Mouse (Mus musculus): ENCODE data around the gene Cbr2.

The Cbr2 gene

GRCm38 (mm10) chr11:120731395-120731794 is 519 bp downstream of the Cbr2 start:
- no peak for DNase-seq (ENCODE audit: low spot score in 2 of 2)

DNA sequence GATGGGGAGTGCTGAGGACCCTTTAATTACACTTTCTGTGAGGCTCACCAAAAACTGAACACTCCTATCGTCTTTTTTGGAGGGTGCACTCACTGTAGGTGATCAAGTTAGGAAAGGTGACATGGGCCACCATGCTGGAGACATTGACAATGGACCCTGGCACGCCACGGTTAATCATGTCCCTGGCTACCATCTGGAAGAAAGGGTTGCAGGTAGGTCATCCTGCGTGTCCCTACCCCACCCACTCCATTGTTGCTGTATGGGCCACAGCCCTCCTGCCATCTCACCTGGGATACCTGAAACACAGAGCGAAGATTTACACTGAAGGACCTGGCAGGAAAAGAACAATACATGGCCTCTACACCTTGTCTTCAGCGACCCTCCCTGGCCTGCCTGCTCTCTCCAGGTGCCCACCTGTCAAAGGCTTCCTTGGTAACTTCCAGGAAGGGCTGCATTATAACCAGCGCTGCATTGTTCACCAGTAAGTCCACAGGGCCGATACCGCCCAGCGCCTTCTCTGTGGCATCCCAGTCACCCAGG is 1.5 kb downstream of the Cbr2 start:
- DNase-seq (ENCODE audit: low spot score in 2 of 2), result no peak

DNA sequence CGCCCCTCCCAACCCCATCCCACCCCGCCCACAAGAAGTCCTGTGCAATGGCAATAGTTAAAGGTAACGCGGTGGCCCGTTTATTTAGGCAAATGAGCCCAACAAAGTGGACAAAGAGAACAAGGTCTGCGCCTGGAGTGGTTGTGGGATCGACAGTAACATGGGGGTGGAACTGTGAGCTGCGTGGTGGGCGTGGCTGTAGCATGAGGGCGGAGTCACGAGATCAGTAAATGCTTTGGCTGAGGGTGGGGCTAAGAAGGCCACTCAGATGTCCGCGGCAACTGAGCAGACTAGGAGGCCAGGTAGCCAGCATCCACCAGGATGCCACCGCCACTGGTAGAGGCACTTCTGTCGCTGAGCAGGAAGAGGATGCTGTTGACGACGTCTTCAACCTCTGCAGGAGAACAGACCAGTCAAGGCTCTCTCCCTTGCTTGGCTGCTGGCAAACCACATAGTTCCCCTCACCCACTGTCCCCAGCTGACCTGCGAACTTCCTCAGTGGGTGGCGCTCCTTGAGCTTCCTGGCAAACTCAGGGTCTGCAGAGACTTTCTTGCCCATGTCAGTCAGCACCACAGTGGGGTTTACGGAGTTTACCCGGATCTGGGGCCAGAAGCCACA is 2.4 kb downstream of the Cbr2 start:
- DNase-seq (ENCODE audit: low spot score in 2 of 2), result peak; percentile 32 to 41

DNA sequence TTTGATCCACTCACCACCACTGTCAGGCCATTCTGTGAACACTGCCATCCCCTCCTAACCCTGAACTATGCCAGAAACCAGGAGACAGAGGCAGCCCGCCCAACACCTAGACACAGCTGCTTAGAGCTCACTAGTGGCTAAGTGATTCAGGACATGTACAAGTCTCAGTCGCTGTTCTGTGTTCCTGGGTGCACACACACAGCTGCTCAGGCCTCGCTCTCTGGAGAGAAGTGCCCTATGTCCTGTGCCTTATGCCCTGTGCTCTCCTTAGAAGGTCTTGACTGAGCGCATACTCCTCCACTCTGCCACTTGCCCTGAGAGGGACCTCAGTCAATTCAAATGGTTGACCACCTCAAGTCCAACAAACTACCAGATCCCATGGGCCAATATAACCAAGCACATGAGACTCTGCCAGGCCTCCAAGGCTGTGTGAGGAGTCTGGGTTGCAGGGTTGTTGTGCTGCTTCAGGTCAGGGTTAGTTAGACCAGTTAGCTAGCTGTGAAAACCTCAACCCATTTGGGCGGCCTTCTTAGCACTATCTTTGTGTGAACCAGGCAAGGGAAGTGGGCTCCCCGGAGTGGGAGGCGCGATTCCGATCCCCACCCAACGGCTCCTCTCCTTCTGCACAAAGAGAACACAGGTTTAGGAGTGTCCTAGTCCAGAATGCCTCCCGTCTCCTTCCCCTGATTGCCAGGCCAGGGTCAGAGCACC is 3.2 kb downstream of the Cbr2 start:
- DNase-seq (ENCODE audit: low spot score in 2 of 2), result no peak

DNA sequence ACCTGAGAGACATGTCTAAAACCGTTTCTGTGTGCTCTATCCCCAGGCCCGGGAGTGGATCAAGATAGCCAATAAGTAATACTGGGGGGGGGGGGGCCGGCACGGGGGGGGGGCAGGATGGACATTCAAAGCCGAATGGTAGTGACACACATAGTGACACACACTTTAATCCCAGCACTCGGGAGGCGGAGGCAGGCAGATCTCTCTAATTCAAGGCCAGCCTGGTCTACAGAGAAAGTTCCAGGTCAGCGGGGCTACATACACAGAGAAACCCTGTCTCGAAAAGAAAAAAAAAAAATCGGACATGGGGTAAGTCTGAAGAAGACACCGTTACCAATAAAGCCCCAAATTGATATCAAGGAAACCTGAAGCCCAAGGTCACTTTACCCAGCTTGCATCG is 4.3 kb downstream of the Cbr2 start:
- no peak for DNase-seq (ENCODE audit: low spot score in 2 of 2)

- peak; percentile 88 to 90 for DNase-seq (ENCODE audit: low spot score in 2 of 2)
Observed at GRCm38 (mm10) chr11:120727169-120727527, 4.8 kb downstream of the Cbr2 start, which contains the start of gene Dcxr. Gene Dcxr (minus strand): TSS chr11:120727281.

- no peak for DNase-seq (ENCODE audit: low spot score in 2 of 2)
Observed at GRCm38 (mm10) chr11:120726243-120727168, 5.4 kb downstream of the Cbr2 start.

DNA sequence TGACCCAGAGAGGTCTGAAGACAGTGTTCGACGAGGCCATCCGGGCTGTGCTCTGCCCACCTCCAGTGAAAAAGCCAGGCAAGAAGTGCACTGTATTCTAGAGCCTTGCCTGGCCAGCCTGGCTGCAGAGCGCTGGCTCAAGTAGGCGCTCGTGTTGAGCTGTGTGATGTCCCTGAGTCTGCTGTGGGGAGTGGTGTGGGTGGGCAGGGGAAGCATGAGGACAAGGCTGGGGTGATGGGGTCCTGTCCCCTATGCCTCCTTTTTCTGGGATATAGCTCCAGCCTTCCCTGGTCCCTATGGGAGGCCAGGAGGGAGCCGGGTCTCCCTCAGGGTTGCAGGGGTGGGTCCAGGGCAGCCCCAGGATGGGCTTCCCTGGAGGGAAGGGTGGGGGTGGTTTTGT is 8.4 kb downstream of the Cbr2 start:
- no peak for DNase-seq (ENCODE audit: low spot score in 2 of 2)

GRCm38 (mm10) chr11:120722761-120723382 is 9.0 kb downstream of the Cbr2 start:
- no peak for DNase-seq (ENCODE audit: low spot score in 2 of 2)

- DNase-seq (ENCODE audit: low spot score in 2 of 2), result peak in 1 of 2 experiments; percentile 57
Observed at GRCm38 (mm10) chr11:120722067-120722630, 9.8 kb downstream of the Cbr2 start.

DNA sequence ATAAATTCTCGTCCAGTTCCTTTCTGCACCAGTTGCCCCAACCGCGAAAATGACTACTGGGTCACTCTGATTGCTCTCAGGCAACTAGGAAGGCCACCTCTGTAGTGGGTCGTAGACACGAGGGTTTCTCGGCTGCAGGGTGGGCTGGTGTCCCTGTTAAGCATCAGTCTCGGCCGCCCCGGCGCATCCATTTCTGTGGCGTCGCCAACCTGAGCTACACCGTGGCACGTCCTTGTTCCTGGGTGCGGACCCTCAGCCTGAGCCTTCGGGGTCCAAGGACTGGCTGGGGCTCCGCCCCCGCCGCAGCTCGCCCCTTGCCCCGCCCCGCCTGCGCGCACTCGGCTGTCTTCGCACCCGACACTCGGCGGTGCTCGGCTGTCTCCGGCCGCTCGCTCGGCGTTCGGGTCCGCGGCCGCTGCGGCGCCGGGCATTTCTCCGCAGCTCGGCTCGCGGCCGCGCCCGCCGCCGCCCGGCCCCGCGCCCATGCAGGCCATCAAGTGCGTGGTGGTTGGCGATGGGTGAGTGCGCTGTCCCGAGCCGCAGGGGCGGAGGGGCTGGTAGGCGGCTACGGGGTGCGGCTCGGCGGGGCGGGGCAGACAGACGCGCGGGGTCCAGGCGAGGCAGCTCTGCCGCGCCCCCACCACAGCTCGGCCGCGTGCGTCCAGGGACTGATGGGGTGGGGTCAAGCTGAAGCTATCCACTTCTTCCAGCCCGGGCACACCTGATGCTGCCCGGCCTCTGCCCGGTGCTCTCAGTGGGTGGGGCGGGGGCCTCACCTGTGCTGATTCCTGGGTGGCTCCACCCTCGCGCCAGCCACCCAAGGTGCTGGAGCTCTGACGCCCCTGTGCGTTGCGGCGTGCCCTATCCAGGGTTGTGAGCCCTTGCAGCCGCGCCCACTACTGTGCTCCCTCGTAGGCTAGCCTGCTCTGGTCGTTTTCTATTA is 10.5 kb downstream of the Cbr2 start, which contains the start of gene Rac3:
TSS of gene Rac3 (plus strand) at position 347 of the 943 bp plus-strand sequence.
- peak; percentile 84 to 88 for DNase-seq (ENCODE audit: low spot score in 2 of 2)

DNA sequence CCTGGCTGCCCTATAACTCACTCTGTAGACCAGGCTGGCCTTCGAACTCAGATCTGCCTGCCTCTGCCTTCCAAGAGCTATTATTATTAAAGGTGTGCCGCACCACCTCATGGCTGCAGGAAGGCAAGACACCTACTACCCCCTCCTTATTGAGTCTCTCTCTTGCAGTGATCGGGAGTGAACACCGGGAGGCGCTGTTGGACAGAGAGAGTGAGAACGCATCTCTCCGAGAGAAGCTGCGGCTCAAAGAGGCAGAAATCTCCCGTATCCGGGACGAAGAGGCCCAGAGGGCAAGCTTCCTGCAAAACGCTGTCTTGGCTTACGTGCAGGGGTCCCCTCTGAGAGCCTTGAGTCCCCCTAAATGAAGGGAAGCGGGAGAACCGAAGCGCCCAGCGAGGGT is 11.5 kb downstream of the Cbr2 start:
- peak; percentile 87 to 95 for DNase-seq (ENCODE audit: low spot score in 2 of 2)

GRCm38 (mm10) chr11:120719841-120720376 is 12.0 kb downstream of the Cbr2 start:
- DNase-seq (ENCODE audit: low spot score in 2 of 2), result peak in 1 of 2 experiments; percentile 44

GRCm38 (mm10) chr11:120719242-120719641 is 12.7 kb downstream of the Cbr2 start:
- no peak for DNase-seq (ENCODE audit: low spot score in 2 of 2)

DNA sequence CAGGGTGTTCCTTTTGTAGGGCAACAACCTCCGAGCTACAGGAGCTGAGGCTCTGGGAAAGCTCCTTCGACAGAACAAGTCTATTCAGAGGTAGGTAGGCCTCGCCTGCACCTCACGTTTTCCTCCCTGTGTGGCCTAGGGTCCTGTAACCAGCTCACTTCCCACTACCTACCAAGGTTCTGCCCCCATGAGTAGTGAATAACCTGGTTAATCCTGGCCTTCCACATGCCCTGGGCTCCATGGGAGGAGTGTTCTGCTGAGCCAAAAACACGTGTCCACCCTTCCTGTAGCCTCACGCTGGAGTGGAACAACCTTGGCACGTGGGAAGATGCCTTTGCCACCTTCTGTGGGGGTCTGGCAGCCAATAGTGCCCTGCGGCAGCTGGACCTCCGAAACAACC is 16.8 kb downstream of the Cbr2 start:
- DNase-seq (ENCODE audit: low spot score in 2 of 2), result no peak

- no peak for DNase-seq (ENCODE audit: low spot score in 2 of 2)
Observed at GRCm38 (mm10) chr11:120714546-120714945, 17.4 kb downstream of the Cbr2 start.

- DNase-seq (ENCODE audit: low spot score in 2 of 2), result peak; percentile 99
Observed at GRCm38 (mm10) chr11:120713580-120714518, 18.1 kb downstream of the Cbr2 start, which contains the start of the genes Cenpx and Lrrc45. Gene Cenpx (minus strand): TSS chr11:120713738. Gene Lrrc45 (plus strand): TSS chr11:120713925.

DNA sequence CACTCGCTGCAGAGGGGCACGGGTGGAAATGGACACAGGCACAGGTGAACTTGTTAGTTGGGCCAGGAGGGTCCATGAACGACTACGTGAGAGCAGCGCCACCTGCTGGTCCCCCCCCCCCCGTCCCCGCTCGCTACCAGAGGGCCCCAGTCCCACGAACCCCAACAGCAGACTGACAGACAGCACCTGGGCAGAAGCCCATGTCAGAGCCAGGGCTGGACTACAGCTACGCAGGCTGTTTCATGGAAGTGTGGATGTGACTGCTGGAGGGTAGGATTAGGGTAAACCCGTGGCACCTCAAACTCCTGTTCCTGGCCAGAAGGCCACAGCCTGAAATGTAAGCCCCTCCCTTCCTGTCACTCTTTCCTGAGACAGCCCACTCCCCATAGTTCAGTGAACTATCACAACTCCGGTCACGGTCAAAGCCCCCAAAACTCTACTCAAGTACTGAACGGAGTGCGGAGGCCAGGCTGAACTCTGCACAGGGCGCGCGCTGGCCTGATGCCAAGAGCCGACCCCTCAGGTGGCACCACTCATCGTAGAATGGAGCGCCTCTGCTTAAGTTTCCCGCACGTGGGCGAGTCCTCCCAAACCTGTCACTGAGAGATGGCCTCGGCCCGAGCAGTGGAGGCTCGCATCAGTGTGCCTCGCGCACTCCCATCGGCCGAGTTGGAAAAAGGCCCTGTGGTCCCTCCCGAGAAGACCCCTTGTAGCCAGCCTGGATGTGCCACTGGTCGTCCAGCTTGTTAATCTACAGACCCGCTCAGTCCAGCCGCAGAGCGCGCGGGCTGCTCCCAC is 18.9 kb downstream of the Cbr2 start:
- peak; percentile 66 to 77 for DNase-seq (ENCODE audit: low spot score in 2 of 2)
